Mouse (Mus musculus): ENCODE measurements around the gene Acsf2. TPM values are rescaled to one million over a fixed set of nuclear protein-coding genes. Genes with fewer than 3 reads are reported as not detected.
A peak's percentile ranks its signal among the peaks of the same experiment; 100 is the strongest.

The Acsf2 gene
- polyA plus RNA-seq, 1 experiment from 2014 or later, result 2.0 TPM

DNA sequence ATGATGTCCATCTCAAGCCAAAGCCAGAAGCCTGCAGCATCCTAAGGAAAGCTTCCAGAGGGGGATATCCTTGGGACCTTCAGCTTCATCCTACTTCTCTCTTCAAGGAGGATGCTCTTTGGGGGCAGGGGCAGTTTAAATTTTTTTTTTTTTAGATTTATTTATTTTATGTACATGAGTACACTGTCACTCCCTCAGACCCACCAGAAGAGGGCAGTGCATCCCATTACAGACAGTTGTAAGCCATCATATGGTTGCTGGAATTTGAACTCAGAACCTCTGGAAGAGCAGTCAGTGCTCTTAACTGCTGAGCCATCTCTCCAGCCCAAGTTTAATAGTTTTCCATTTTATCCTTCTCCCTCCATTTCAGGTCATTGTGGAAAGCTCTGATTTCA is 19.8 kb upstream of the Acsf2 start:
- no peak overlapping the region for H3K9ac ChIP-seq
- H3K4me3 ChIP-seq, result no peak overlapping the region
- H3K4me2 ChIP-seq, result no peak overlapping the region
- no peaks in the 10 kb centered on the region for H3K27me3 ChIP-seq
- no peaks in the 10 kb centered on the region for H3K36me3 ChIP-seq
- H3K4me1 ChIP-seq (replicated peaks), result no peaks in the 10 kb centered on the region
- no peak for ATAC-seq (ENCODE audit: low read depth)
- no peaks in the 10 kb centered on the region for H3K9me3 ChIP-seq
- no peak overlapping the region for H3K27ac ChIP-seq (replicated peaks)

- H3K4me2 ChIP-seq, result no peak overlapping the region
- H3K9me3 ChIP-seq, result no peaks in the 10 kb centered on the region
- WGBS, result 66% methylated on average over 6 of the region's 6 CpGs
- H3K4me3 ChIP-seq, result no peak overlapping the region
- no peak for ATAC-seq (ENCODE audit: low read depth)
- no peaks in the 10 kb centered on the region for H3K36me3 ChIP-seq
- H3K27ac ChIP-seq (replicated peaks), result no peak overlapping the region
- H3K4me1 ChIP-seq (replicated peaks), result no peaks in the 10 kb centered on the region
- no peak overlapping the region for H3K9ac ChIP-seq
- 0 out of 2 replicates have a peak, but pooled peaks cover under 1% of the 10 kb centered on the region for H3K27me3 ChIP-seq
Measured at GRCm38 (mm10) chr11:94620766-94621457, 19.2 kb upstream of the Acsf2 start.

- H3K4me1 ChIP-seq (replicated peaks), result no peaks in the 10 kb centered on the region
- H3K27me3 ChIP-seq, result 0 out of 2 replicates have a peak, but pooled peaks cover 5% of the 10 kb centered on the region
- no peak overlapping the region for H3K27ac ChIP-seq (replicated peaks)
- no peaks in the 10 kb centered on the region for H3K36me3 ChIP-seq
- no peaks in the 10 kb centered on the region for H3K9me3 ChIP-seq
- no peak overlapping the region for H3K4me3 ChIP-seq
- no peak for ATAC-seq (ENCODE audit: low read depth)
- WGBS, result 98% methylated on average over 2 of the region's 2 CpGs
- H3K9ac ChIP-seq, result no peak overlapping the region
- no peak overlapping the region for H3K4me2 ChIP-seq
Measured at GRCm38 (mm10) chr11:94617646-94618045, 16.0 kb upstream of the Acsf2 start.

- Histone ChIP-seq H3K4me3 (no peak overlapping the region), H3K9ac (no peak overlapping the region), H3K27ac (replicated peaks) (no peak overlapping the region), H3K9me3 (no peaks in the 10 kb centered on the region), H3K4me2 (no peak overlapping the region), H3K27me3 (0 out of 2 replicates have a peak, but pooled peaks cover 5% of the 10 kb centered on the region), H3K36me3 (no peaks in the 10 kb centered on the region), H3K4me1 (replicated peaks) (0 out of 2 replicates have a peak, but pooled peaks cover 6% of the 10 kb centered on the region)
- no peak for ATAC-seq (ENCODE audit: low read depth)
- WGBS, result 54% methylated on average over 4 of the region's 4 CpGs
Measured at GRCm38 (mm10) chr11:94615494-94615893, 13.8 kb upstream of the Acsf2 start.

- Histone ChIP-seq H3K27ac (replicated peaks) (no peak overlapping the region), H3K36me3 (no peaks in the 10 kb centered on the region), H3K4me3 (no peak overlapping the region), H3K27me3 (0 out of 2 replicates have a peak, but pooled peaks cover 5% of the 10 kb centered on the region), H3K9ac (no peak overlapping the region), H3K4me1 (replicated peaks) (0 out of 2 replicates have a peak, but pooled peaks cover 8% of the 10 kb centered on the region), H3K4me2 (no peak overlapping the region), H3K9me3 (no peaks in the 10 kb centered on the region)
- no peak for ATAC-seq (ENCODE audit: low read depth)
- WGBS, result 75% methylated on average over 4 of the region's 4 CpGs
Measured at GRCm38 (mm10) chr11:94614603-94615002, 12.9 kb upstream of the Acsf2 start.

GRCm38 (mm10) chr11:94610744-94611740 is 9.4 kb upstream of the Acsf2 start:
- Histone ChIP-seq H3K4me2 (no peak overlapping the region), H3K36me3 (no peaks in the 10 kb centered on the region), H3K27me3 (0 out of 2 replicates have a peak, but pooled peaks cover 5% of the 10 kb centered on the region), H3K4me3 (no peak overlapping the region), H3K27ac (replicated peaks) (no peak overlapping the region), H3K9ac (no peak overlapping the region), H3K9me3 (no peaks in the 10 kb centered on the region), H3K4me1 (replicated peaks) (0 out of 2 replicates have a peak, but pooled peaks cover 8% of the 10 kb centered on the region)
- ATAC-seq (ENCODE audit: low read depth), result peak; percentile 88
- WGBS, result 60% methylated on average over 4 of the region's 4 CpGs

DNA sequence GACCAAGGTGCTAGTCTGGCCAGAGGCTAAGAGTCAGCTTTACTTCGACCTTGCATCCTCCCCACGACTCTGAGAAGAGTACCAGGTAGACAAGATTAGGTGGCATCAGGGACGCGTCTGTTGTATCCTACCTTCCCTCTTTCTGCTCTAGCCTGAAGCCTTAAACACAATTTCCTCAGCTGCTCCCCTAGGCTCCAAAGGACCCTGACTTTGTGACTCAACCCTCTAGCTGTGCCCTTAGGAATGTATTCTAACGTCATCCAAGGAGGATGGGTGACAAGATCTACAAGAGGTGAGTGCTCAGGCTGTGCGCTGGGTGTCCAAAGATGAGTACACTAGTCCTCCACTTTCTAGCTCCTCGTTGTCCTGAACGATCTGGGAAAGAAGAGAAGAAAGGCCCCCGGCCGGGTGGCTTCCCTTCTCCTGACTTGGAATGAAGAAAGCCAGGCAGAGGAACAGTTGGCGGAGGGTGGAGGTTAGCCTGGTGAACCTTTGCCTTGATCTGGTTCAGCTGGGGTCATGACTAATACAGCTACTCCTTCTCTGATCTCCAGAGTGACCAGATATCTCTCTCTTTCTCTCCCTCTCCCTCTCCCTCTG is 785 bp upstream of the Acsf2 start:
- Histone ChIP-seq H3K27me3 (peaks cover 23% of the 10 kb centered on the region), H3K4me2 (peak overlapping the region; percentile 74), H3K9ac (no peak overlapping the region), H3K9me3 (no peaks in the 10 kb centered on the region), H3K27ac (replicated peaks) (no peak overlapping the region), H3K4me3 (no peak overlapping the region), H3K36me3 (no peaks in the 10 kb centered on the region), H3K4me1 (replicated peaks) (peaks cover 14% of the 10 kb centered on the region)
- ATAC-seq (ENCODE audit: low read depth), result no peak
- WGBS, result 64% methylated on average over 11 of the region's 11 CpGs

DNA sequence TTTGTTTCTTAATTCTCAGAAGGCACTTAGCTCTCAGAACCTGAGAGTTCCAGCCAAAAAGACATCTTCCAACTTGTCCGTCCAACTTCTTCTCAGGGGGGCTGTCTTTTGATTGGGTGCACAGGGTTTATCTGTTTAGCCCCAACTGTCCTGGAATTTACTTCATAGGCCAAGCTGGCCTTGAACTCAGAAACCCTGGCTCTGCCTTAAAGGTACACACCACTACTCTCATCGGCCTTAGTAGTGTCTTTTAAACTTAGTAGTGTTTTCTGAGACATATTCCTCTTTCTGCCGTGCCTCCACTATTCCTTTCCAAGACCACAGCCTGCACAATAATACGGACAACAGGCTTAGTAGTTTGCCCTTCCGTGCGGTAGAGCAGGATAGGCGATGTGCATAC is 1.2 kb downstream of the Acsf2 start:
- no peaks in the 10 kb centered on the region for H3K9me3 ChIP-seq
- peaks cover 23% of the 10 kb centered on the region for H3K27me3 ChIP-seq
- 90% methylated on average over 7 of the region's 7 CpGs for WGBS
- H3K4me2 ChIP-seq, result peak overlapping the region; percentile 74
- H3K9ac ChIP-seq, result no peak overlapping the region
- no peak overlapping the region for H3K27ac ChIP-seq (replicated peaks)
- H3K4me1 ChIP-seq (replicated peaks), result peaks cover 14% of the 10 kb centered on the region
- H3K36me3 ChIP-seq, result no peaks in the 10 kb centered on the region
- ATAC-seq (ENCODE audit: low read depth), result no peak
- H3K4me3 ChIP-seq, result no peak overlapping the region

- Histone ChIP-seq H3K27me3 (peaks cover 23% of the 10 kb centered on the region), H3K27ac (replicated peaks) (no peak overlapping the region), H3K9ac (no peak overlapping the region), H3K4me2 (no peak overlapping the region), H3K9me3 (no peaks in the 10 kb centered on the region), H3K36me3 (no peaks in the 10 kb centered on the region), H3K4me1 (replicated peaks) (peaks cover 14% of the 10 kb centered on the region), H3K4me3 (no peak overlapping the region)
- ATAC-seq (ENCODE audit: low read depth), result no peak
- 77% methylated on average over 6 of the region's 6 CpGs for WGBS
Measured at GRCm38 (mm10) chr11:94598437-94599120, 3.1 kb downstream of the Acsf2 start.

DNA sequence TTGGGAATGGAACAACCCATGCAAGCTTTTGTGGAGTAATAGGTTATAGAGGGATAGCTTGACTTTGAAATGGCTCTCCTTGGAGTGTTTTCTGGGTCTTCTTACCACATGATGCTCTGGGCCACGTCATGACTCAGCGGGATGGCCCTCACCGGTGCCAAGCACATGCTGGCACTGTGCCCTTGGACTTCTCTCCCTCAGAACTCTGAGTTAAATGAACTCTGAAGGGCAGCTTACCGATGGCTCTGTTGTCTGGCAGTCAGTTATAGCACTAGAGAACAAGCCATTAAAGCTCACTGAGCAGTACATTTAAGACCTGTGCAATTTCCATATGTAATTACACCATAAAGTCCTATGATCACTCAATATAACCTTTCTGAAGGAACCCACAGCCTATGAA is 4.4 kb downstream of the Acsf2 start:
- no peak overlapping the region for H3K4me2 ChIP-seq
- no peak overlapping the region for H3K9ac ChIP-seq
- no peaks in the 10 kb centered on the region for H3K9me3 ChIP-seq
- peaks cover 14% of the 10 kb centered on the region for H3K4me1 ChIP-seq (replicated peaks)
- no peak overlapping the region for H3K4me3 ChIP-seq
- WGBS, result 63% methylated on average over 4 of the region's 4 CpGs
- ATAC-seq (ENCODE audit: low read depth), result no peak
- H3K36me3 ChIP-seq, result no peaks in the 10 kb centered on the region
- no peak overlapping the region for H3K27ac ChIP-seq (replicated peaks)
- H3K27me3 ChIP-seq, result peaks cover 13% of the 10 kb centered on the region

GRCm38 (mm10) chr11:94596311-94596852 is 5.3 kb downstream of the Acsf2 start:
- H3K4me3 ChIP-seq, result no peak overlapping the region
- H3K36me3 ChIP-seq, result no peaks in the 10 kb centered on the region
- 72% methylated on average over 7 of the region's 7 CpGs for WGBS
- H3K9me3 ChIP-seq, result no peaks in the 10 kb centered on the region
- peaks cover 8% of the 10 kb centered on the region for H3K27me3 ChIP-seq
- peaks cover 11% of the 10 kb centered on the region for H3K4me1 ChIP-seq (replicated peaks)
- no peak overlapping the region for H3K4me2 ChIP-seq
- H3K9ac ChIP-seq, result no peak overlapping the region
- no peak overlapping the region for H3K27ac ChIP-seq (replicated peaks)
- ATAC-seq (ENCODE audit: low read depth), result no peak

Measured in neural tube, embryonic 13.5 days (tissue).